Mouse (Mus musculus) granulocyte monocyte progenitor cell, adult 5-6 weeks (primary cell): Measurements from ENCODE around the gene Olfr958. TPM values are rescaled to one million over a fixed set of nuclear protein-coding genes. Genes with fewer than 3 reads are reported as not detected.
A peak's percentile ranks its signal among the peaks of the same experiment; 100 is the strongest.

ENCODE experiments used
- ATAC-seq: replicated peaks from 2 replicates; pipeline ENCODE4 v1.8.0; 2016; ENCODE audit warnings: mild to moderate bottlenecking, moderate TSS enrichment, inconsistent platforms; ENCODE audit not compliant: poor library complexity, severe bottlenecking
- total RNA-seq, 2 experiments: library from RNA; stranded (forward) in 1 of 2; stranded (reverse) in 1 of 2; fragments of 200-712, 200-1000 nt in 1 of 2; fragments of >200 nt in 1 of 2; fragmentation: Nextera tagmentation in 1 of 2; gene quantifications; 2 replicates each; pipeline ENCODE4 v1.2.3; 2014 to 2017

Gene Olfr958
- total RNA-seq (2014; fragmentation: Nextera tagmentation), result not detected in 2 replicates
- not detected in 2 replicates for total RNA-seq (2017)

- no peak for ATAC-seq
Measured at GRCm38 (mm10) chr9:39553946-39554345, at the start of gene Olfr958. Gene Olfr958 (minus strand): TSS chr9:39554054.

GRCm38 (mm10) chr9:39603333-39603845 lies 49.5 kb upstream of the Olfr958 start:
- 0 out of 2 replicates have a peak, but pooled peaks have one; percentile 35 for ATAC-seq

GRCm38 (mm10) chr9:39602536-39603332 lies 48.9 kb upstream of the Olfr958 start:
- no peak for ATAC-seq

- ATAC-seq, result no peak
Measured at GRCm38 (mm10) chr9:39577050-39577449, 23.2 kb upstream of the Olfr958 start.

- ATAC-seq, result no peak
Measured at GRCm38 (mm10) chr9:39575469-39575868, 21.6 kb upstream of the Olfr958 start, which contains the start of gene Olfr959. Gene Olfr959 (minus strand): TSS chr9:39575569.

GRCm38 (mm10) chr9:39558349-39558647 lies 4.4 kb upstream of the Olfr958 start:
- ATAC-seq, result no peak

GRCm38 (mm10) chr9:39557529-39558348 lies 3.9 kb upstream of the Olfr958 start:
- ATAC-seq, result no peak

- no peak for ATAC-seq
Measured at GRCm38 (mm10) chr9:39550806-39551205, 3.0 kb downstream of the Olfr958 start.

- ATAC-seq, result no peak
Measured at GRCm38 (mm10) chr9:39523616-39524285, 30.1 kb downstream of the Olfr958 start.

GRCm38 (mm10) chr9:39518595-39518994 lies 35.3 kb downstream of the Olfr958 start:
- ATAC-seq, result no peak

GRCm38 (mm10) chr9:39515531-39515930 lies 38.3 kb downstream of the Olfr958 start, which contains the start of gene Olfr957:
Gene Olfr957 (minus strand): TSS chr9:39515809.
- ATAC-seq, result no peak

- no peak for ATAC-seq
Measured at GRCm38 (mm10) chr9:39509412-39509811, 44.4 kb downstream of the Olfr958 start.

- ATAC-seq, result peak; percentile 56
Measured at GRCm38 (mm10) chr9:39508998-39509397, 44.9 kb downstream of the Olfr958 start.

Other genes with a start within 250 kb of the Olfr958 start
- gene Olfr948, start 228.0 kb downstream of the Olfr958 start, total RNA-seq (2014; fragmentation: Nextera tagmentation), result not detected in 2 replicates
- gene Olfr948, start 228.0 kb downstream of the Olfr958 start, total RNA-seq (2017), result not detected in 2 replicates
- gene Olfr951, start 166.6 kb downstream of the Olfr958 start, total RNA-seq (2014; fragmentation: Nextera tagmentation), result not detected in 2 replicates
- gene Olfr951, start 166.6 kb downstream of the Olfr958 start, total RNA-seq (2017), result not detected in 2 replicates
- gene Olfr952, start 126.9 kb downstream of the Olfr958 start, total RNA-seq (2014; fragmentation: Nextera tagmentation), result not detected in 2 replicates
- not detected in 2 replicates for gene Olfr952, start 126.9 kb downstream of the Olfr958 start, total RNA-seq (2017)
- gene Olfr954, start 97.4 kb downstream of the Olfr958 start, total RNA-seq (2014; fragmentation: Nextera tagmentation), result not detected in 2 replicates
- not detected in 2 replicates for gene Olfr954, start 97.4 kb downstream of the Olfr958 start, total RNA-seq (2017)
- not detected in 2 replicates for gene Olfr955, start 82.1 kb downstream of the Olfr958 start, total RNA-seq (2014; fragmentation: Nextera tagmentation)
- not detected in 2 replicates for gene Olfr955, start 82.1 kb downstream of the Olfr958 start, total RNA-seq (2017)
- not detected in 2 replicates for gene Olfr44, start 60.1 kb downstream of the Olfr958 start, total RNA-seq (2014; fragmentation: Nextera tagmentation)
- not detected in 2 replicates for gene Olfr44, start 60.1 kb downstream of the Olfr958 start, total RNA-seq (2017)
- not detected in 2 replicates for gene Olfr957, start 38.2 kb downstream of the Olfr958 start, total RNA-seq (2014; fragmentation: Nextera tagmentation)
- gene Olfr957, start 38.2 kb downstream of the Olfr958 start, total RNA-seq (2017), result not detected in 2 replicates
- not detected in 2 replicates for gene Olfr959, start 21.5 kb upstream of the Olfr958 start, total RNA-seq (2014; fragmentation: Nextera tagmentation)
- not detected in 2 replicates for gene Olfr959, start 21.5 kb upstream of the Olfr958 start, total RNA-seq (2017)
- not detected in 2 replicates for gene AW551984, start 50.3 kb upstream of the Olfr958 start, total RNA-seq (2014; fragmentation: Nextera tagmentation)
- gene AW551984, start 50.3 kb upstream of the Olfr958 start, total RNA-seq (2017), result not detected in 2 replicates
- gene Olfr148, start 56.6 kb upstream of the Olfr958 start, total RNA-seq (2014; fragmentation: Nextera tagmentation), result not detected in 2 replicates
- gene Olfr148, start 56.6 kb upstream of the Olfr958 start, total RNA-seq (2017), result not detected in 2 replicates
- gene Olfr960, start 67.3 kb upstream of the Olfr958 start, total RNA-seq (2014; fragmentation: Nextera tagmentation), result not detected in 2 replicates
- gene Olfr960, start 67.3 kb upstream of the Olfr958 start, total RNA-seq (2017), result not detected in 2 replicates
- not detected in 2 replicates for gene Olfr961, start 91.0 kb upstream of the Olfr958 start, total RNA-seq (2014; fragmentation: Nextera tagmentation)
- gene Olfr961, start 91.0 kb upstream of the Olfr958 start, total RNA-seq (2017), result not detected in 2 replicates
- not detected in 2 replicates for gene Olfr963, start 113.2 kb upstream of the Olfr958 start, total RNA-seq (2014; fragmentation: Nextera tagmentation)
- not detected in 2 replicates for gene Olfr963, start 113.2 kb upstream of the Olfr958 start, total RNA-seq (2017)
- not detected in 2 replicates for gene Olfr149, start 153.1 kb upstream of the Olfr958 start, total RNA-seq (2014; fragmentation: Nextera tagmentation)
- gene Olfr149, start 153.1 kb upstream of the Olfr958 start, total RNA-seq (2017), result not detected in 2 replicates
- not detected in 2 replicates for gene Olfr965, start 157.3 kb upstream of the Olfr958 start, total RNA-seq (2014; fragmentation: Nextera tagmentation)
- gene Olfr965, start 157.3 kb upstream of the Olfr958 start, total RNA-seq (2017), result not detected in 2 replicates
- gene Olfr150, start 176.9 kb upstream of the Olfr958 start, total RNA-seq (2014; fragmentation: Nextera tagmentation), result not detected in 2 replicates
- not detected in 2 replicates for gene Olfr150, start 176.9 kb upstream of the Olfr958 start, total RNA-seq (2017)
- not detected in 2 replicates for gene Olfr967, start 192.2 kb upstream of the Olfr958 start, total RNA-seq (2014; fragmentation: Nextera tagmentation)
- gene Olfr967, start 192.2 kb upstream of the Olfr958 start, total RNA-seq (2017), result not detected in 2 replicates
- gene Olfr968, start 229.2 kb upstream of the Olfr958 start, total RNA-seq (2014; fragmentation: Nextera tagmentation), result not detected in 2 replicates
- gene Olfr968, start 229.2 kb upstream of the Olfr958 start, total RNA-seq (2017), result not detected in 2 replicates
- not detected in 2 replicates for gene Olfr969, start 236.9 kb upstream of the Olfr958 start, total RNA-seq (2014; fragmentation: Nextera tagmentation)
- gene Olfr969, start 236.9 kb upstream of the Olfr958 start, total RNA-seq (2017), result not detected in 2 replicates